Mouse (Mus musculus) forelimb bud, embryonic 11.5 days (tissue): Measurements from ENCODE around the gene Ms4a18.

Experiments
- DNase-seq: peaks from one replicate; pipeline ENCODE4 v3.0.0-alpha.2; 2012; ENCODE audit warnings: low read depth, low spot score

Gene Ms4a18

DNA sequence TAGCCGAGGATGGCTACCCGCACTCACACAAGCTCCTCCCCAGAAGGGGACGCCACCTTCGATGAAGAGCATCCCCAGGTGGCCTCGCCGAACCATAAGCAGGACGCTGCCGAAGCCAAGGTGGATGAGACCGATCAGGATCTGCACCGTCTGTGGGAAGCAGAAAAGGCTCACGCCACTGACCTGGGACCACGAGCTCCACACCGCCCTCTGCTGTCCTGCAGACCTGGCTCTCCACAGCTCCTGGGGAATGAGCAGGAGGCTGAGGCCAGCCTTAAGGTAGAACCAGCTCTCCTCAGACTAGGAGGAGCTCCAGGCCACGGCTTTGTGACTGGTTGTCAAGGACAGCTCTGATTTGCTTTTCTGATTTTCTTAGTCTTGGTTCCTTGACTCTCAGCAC is 34.7 kb downstream of the Ms4a18 start:
- peak; percentile 29 for DNase-seq

GRCm38 (mm10) chr19:10980210-10980609 is 37.6 kb downstream of the Ms4a18 start:
- DNase-seq, result no peak

- DNase-seq, result peak; percentile 61
These were observed 38.4 kb downstream of the Ms4a18 start for GRCm38 (mm10) chr19:10979184-10980168.

- no peak for DNase-seq
These were observed 41.5 kb downstream of the Ms4a18 start for GRCm38 (mm10) chr19:10976318-10976717.

GRCm38 (mm10) chr19:10975187-10975586 is 42.6 kb downstream of the Ms4a18 start:
- DNase-seq, result no peak

- DNase-seq, result peak; percentile 23
These were observed 43.5 kb downstream of the Ms4a18 start, which contains the start of gene Ms4a10 for GRCm38 (mm10) chr19:10974238-10974865. TSS of gene Ms4a10 (minus strand) at chr19:10974670.

- DNase-seq, result no peak
These were observed 44.6 kb downstream of the Ms4a18 start for GRCm38 (mm10) chr19:10973187-10973586.

DNA sequence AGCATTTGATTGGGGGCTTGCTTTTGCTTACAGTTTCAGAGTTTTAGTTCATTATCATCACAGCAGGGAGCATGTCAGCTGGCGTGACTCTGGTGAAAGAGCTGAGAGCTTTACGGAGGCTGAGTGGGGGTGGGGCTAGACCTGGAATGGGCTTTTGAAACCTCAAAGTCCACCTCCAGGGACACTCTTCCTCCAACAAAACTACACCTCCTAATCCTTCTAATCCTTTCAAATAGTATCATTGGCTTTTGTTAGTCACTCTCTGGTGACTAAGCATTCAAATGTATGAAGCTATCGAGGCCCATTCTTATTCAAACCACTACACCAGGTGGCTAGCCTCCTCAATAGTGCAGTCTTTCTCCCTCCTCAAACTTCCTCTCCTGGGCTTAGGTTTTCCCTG is 45.2 kb downstream of the Ms4a18 start:
- no peak for DNase-seq

DNA sequence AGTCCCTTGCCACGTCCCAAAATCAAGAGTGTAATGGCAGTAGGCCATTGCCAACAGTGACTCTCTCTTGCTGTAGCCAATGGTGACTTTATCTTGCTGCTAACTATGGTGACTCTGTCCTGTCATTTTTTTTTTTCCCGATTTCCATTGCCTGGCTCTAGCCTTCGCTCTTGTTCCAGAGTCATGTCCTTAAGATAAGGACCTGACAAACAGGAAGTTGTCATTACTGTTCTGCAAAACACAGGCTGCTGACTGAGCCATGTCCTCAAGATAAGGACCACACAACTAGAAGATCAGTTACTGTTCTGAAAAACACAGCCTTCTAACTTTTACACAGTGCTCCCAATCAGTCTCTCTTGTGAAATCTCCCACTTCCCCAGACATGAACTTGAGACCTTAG is 47.4 kb downstream of the Ms4a18 start:
- DNase-seq, result no peak

- DNase-seq, result no peak
These were observed 49.3 kb downstream of the Ms4a18 start for GRCm38 (mm10) chr19:10968578-10968977.

GRCm38 (mm10) chr19:10965721-10966120 is 52.1 kb downstream of the Ms4a18 start:
- no peak for DNase-seq

DNA sequence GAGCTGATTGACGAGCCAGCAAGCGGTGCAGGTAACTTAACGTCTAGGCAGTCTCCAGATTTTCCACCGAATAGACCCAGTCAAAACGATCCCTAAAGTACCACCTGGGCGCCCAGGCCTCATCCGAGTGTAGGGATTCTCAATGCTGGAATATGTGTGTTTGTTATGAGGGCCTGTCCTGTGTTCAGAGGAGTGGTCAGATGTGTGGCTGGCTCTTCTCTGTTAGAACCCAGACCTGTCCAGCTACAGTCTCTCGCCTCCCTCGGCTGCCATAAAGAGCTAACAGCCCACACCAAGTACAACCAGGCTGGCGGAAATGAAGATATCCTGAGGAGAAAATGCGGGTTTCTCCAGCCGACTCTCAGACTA is 57.9 kb downstream of the Ms4a18 start:
- no peak for DNase-seq

GRCm38 (mm10) chr19:10959085-10959977 is 58.5 kb downstream of the Ms4a18 start:
- peak; percentile 82 for DNase-seq

DNA sequence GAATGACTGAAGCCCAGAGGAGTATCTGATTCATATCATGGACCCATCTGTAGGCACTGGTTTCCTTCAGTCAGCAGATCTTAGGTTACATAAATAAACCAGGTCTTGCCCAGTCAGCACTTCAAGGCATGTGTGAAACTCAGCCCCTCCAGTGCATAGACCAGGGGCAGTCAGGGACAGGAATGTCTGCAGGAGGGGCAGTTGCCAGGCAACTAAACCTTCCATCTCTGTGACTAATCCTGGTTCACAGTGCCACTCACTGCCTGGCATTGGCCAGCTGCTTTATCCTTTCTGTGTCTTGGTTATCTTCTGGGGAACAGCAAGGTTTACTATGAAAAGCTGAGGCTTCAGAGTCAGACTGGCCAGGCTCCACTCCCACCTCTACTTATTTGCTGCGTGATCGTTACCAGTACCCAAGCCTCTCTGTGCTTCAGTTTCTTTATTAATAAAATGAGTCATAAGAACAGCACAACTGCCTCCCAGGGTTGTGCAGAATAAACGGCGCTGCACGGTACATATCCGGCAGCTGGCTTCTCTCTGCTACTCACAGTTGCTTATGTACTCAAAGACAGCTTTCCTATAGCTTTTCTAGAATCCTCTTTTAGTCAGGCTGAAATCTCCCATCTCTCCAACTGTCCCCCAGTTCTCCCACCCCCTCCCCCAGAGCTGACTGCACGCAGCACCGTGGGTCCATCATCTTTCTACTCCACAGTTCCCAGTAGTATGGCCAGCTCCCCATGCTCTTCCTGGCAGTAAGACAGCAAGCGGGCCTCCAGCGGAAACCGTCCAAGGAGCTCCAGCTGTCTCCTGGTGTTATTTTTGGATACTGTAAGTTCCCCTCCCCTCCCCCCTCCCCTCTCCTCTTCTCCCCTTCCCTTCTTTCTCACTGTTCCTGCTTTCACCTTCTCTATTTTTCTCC is 65.6 kb downstream of the Ms4a18 start:
- no peak for DNase-seq

GRCm38 (mm10) chr19:10949558-10949957 is 68.3 kb downstream of the Ms4a18 start:
- no peak for DNase-seq

- peak; percentile 99 for DNase-seq
These were observed 68.7 kb downstream of the Ms4a18 start, which contains the start of gene Ccdc86 for GRCm38 (mm10) chr19:10949112-10949511. TSS of gene Ccdc86 (minus strand) at chr19:10949266.

GRCm38 (mm10) chr19:10948416-10948815 is 69.4 kb downstream of the Ms4a18 start:
- no peak for DNase-seq

DNA sequence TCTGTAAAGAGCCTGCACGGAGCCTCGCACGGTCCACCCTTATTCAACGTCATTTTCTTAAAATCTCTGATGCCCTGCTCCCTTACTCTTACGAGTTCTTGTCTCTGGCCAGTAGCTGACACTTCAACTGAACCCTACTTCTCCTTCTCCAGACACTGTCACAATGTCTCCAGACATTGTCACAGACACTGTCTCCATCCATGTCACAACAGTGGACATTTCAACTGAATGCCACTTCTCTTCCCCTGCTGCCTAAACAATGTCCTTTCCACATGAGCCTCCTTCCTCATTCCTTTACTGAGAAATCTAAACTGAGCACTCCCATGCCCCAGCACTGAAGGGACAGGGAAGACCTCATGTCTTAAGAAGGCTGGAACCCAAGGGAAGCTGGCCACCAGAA is 70.6 kb downstream of the Ms4a18 start:
- no peak for DNase-seq
